Mouse (Mus musculus): ENCODE measurements at regions not wholly inside any gene's neighbourhood (a gene's known extent, or its start where the extent isn't known, plus 50 kb on each side); places are given as distances from the start of the nearest gene placed in this dataset.
A peak's percentile ranks its signal among the peaks of the same experiment; 100 is the strongest.

GRCm38 (mm10) chr7:37242476-37242875 lies 531.0 kb downstream of the Zfp536 start:
- in situ Hi-C loops (cut with MboI; ENCODE audit: low sequenced_read_pairs in 2 of 2, unreplicated experiment in 2 of 2): loop anchor here in 1 of 2 experiments (5.0 kb wide), 1 partner anchor 50 kb away; no protein-coding TSS in a partner anchor
- Histone ChIP-seq H3K4me3 (ENCODE audit: insufficient read depth in 1 of 2, low read depth in 1 of 2, low read length in 2 of 2, poor library complexity in 1 of 2, severe bottlenecking in 1 of 2) (no peak overlapping the region), H3K4me1 (ENCODE audit: control insufficient read depth in 2 of 2, insufficient read depth in 2 of 2, low read length in 2 of 2, poor library complexity in 1 of 2) (no peaks in the 10 kb centered on the region), H3K9me3 (ENCODE audit: control insufficient read depth, insufficient read depth, low read depth, low read length) (no peaks in the 10 kb centered on the region), H3K9ac (ENCODE audit: insufficient read depth, low read depth, low read length, poor library complexity, severe bottlenecking) (no peak overlapping the region), H3K36me3 (ENCODE audit: control insufficient read depth, insufficient read depth, low read length, poor library complexity, severe bottlenecking) (no peaks in the 10 kb centered on the region), H3K27ac (ENCODE audit: insufficient read depth, low read depth, low read length, poor library complexity, severe bottlenecking) (no peak overlapping the region)
- TF ChIP-seq ZC3H11A (IDR thresholded peaks at IDR 0.05; ENCODE audit: borderline replicate concordance, low read depth, low read length) (no peak), ZNF384 (IDR thresholded peaks at IDR 0.05; ENCODE audit: low read depth, low read length) (no peak), HCFC1 (IDR thresholded peaks at IDR 0.05; ENCODE audit: borderline replicate concordance, insufficient read depth, low read length) (no peak), CHD2 (IDR thresholded peaks at IDR 0.05; ENCODE audit: low read depth, low read length) (no peak), MAFK (IDR thresholded peaks at IDR 0.05; ENCODE audit: insufficient read depth, low read depth, low read length) (no peak)
- no peak for DNase-seq (ENCODE audit: low read depth, low spot score)

- DNase-seq (ENCODE audit: low read depth, low spot score): no peak
- in situ Hi-C loops (cut with MboI; ENCODE audit: low sequenced_read_pairs in 2 of 2, unreplicated experiment in 2 of 2): no loop called here
- Histone ChIP-seq H3K4me3 (ENCODE audit: insufficient read depth in 1 of 2, low read depth in 1 of 2, low read length in 2 of 2, poor library complexity in 1 of 2, severe bottlenecking in 1 of 2) (no peak overlapping the region), H3K9me3 (ENCODE audit: control insufficient read depth, insufficient read depth, low read depth, low read length) (no peaks in the 10 kb centered on the region), H3K36me3 (ENCODE audit: control insufficient read depth, insufficient read depth, low read length, poor library complexity, severe bottlenecking) (no peaks in the 10 kb centered on the region), H3K27ac (ENCODE audit: insufficient read depth, low read depth, low read length, poor library complexity, severe bottlenecking) (no peak overlapping the region), H3K4me1 (ENCODE audit: control insufficient read depth in 2 of 2, insufficient read depth in 2 of 2, low read length in 2 of 2, poor library complexity in 1 of 2) (no peaks in the 10 kb centered on the region), H3K9ac (ENCODE audit: insufficient read depth, low read depth, low read length, poor library complexity, severe bottlenecking) (no peak overlapping the region)
- no peak for TF ChIP-seq ZNF384 (IDR thresholded peaks at IDR 0.05; ENCODE audit: low read depth, low read length)
- no peak for TF ChIP-seq CHD2 (IDR thresholded peaks at IDR 0.05; ENCODE audit: low read depth, low read length)
- no peak for TF ChIP-seq ZC3H11A (IDR thresholded peaks at IDR 0.05; ENCODE audit: borderline replicate concordance, low read depth, low read length)
- TF ChIP-seq MAFK (IDR thresholded peaks at IDR 0.05; ENCODE audit: insufficient read depth, low read depth, low read length): no peak
- no peak for TF ChIP-seq HCFC1 (IDR thresholded peaks at IDR 0.05; ENCODE audit: borderline replicate concordance, insufficient read depth, low read length)
Observed at GRCm38 (mm10) chr7:37246156-37246555, 527.3 kb downstream of the Zfp536 start.

GRCm38 (mm10) chr7:37254431-37254830 lies 519.0 kb downstream of the Zfp536 start:
- no peaks in the 10 kb centered on the region for H3K4me1 ChIP-seq (ENCODE audit: control insufficient read depth in 2 of 2, insufficient read depth in 2 of 2, low read length in 2 of 2, poor library complexity in 1 of 2)
- H3K27ac ChIP-seq (ENCODE audit: insufficient read depth, low read depth, low read length, poor library complexity, severe bottlenecking): no peak overlapping the region
- no peak overlapping the region for H3K4me3 ChIP-seq (ENCODE audit: insufficient read depth in 1 of 2, low read depth in 1 of 2, low read length in 2 of 2, poor library complexity in 1 of 2, severe bottlenecking in 1 of 2)
- H3K9me3 ChIP-seq (ENCODE audit: control insufficient read depth, insufficient read depth, low read depth, low read length): no peaks in the 10 kb centered on the region
- H3K9ac ChIP-seq (ENCODE audit: insufficient read depth, low read depth, low read length, poor library complexity, severe bottlenecking): no peak overlapping the region
- in situ Hi-C loops (cut with MboI; ENCODE audit: low sequenced_read_pairs in 2 of 2, unreplicated experiment in 2 of 2): no loop called here
- DNase-seq (ENCODE audit: low read depth, low spot score): no peak
- TF ChIP-seq HCFC1 (IDR thresholded peaks at IDR 0.05; ENCODE audit: borderline replicate concordance, insufficient read depth, low read length) (no peak), MAFK (IDR thresholded peaks at IDR 0.05; ENCODE audit: insufficient read depth, low read depth, low read length) (no peak), CHD2 (IDR thresholded peaks at IDR 0.05; ENCODE audit: low read depth, low read length) (no peak), ZNF384 (IDR thresholded peaks at IDR 0.05; ENCODE audit: low read depth, low read length) (no peak), ZC3H11A (IDR thresholded peaks at IDR 0.05; ENCODE audit: borderline replicate concordance, low read depth, low read length) (no peak)
- no peaks in the 10 kb centered on the region for H3K36me3 ChIP-seq (ENCODE audit: control insufficient read depth, insufficient read depth, low read length, poor library complexity, severe bottlenecking)

- TF ChIP-seq ZNF384 (IDR thresholded peaks at IDR 0.05; ENCODE audit: low read depth, low read length) (no peak), ZC3H11A (IDR thresholded peaks at IDR 0.05; ENCODE audit: borderline replicate concordance, low read depth, low read length) (no peak), HCFC1 (IDR thresholded peaks at IDR 0.05; ENCODE audit: borderline replicate concordance, insufficient read depth, low read length) (no peak), CHD2 (IDR thresholded peaks at IDR 0.05; ENCODE audit: low read depth, low read length) (no peak), MAFK (IDR thresholded peaks at IDR 0.05; ENCODE audit: insufficient read depth, low read depth, low read length) (no peak)
- no peak for DNase-seq (ENCODE audit: low read depth, low spot score)
- no peak overlapping the region for H3K4me3 ChIP-seq (ENCODE audit: insufficient read depth in 1 of 2, low read depth in 1 of 2, low read length in 2 of 2, poor library complexity in 1 of 2, severe bottlenecking in 1 of 2)
- no peaks in the 10 kb centered on the region for H3K9me3 ChIP-seq (ENCODE audit: control insufficient read depth, insufficient read depth, low read depth, low read length)
- no peak overlapping the region for H3K9ac ChIP-seq (ENCODE audit: insufficient read depth, low read depth, low read length, poor library complexity, severe bottlenecking)
- no peak overlapping the region for H3K27ac ChIP-seq (ENCODE audit: insufficient read depth, low read depth, low read length, poor library complexity, severe bottlenecking)
- no peaks in the 10 kb centered on the region for H3K4me1 ChIP-seq (ENCODE audit: control insufficient read depth in 2 of 2, insufficient read depth in 2 of 2, low read length in 2 of 2, poor library complexity in 1 of 2)
- in situ Hi-C loops (cut with MboI; ENCODE audit: low sequenced_read_pairs in 2 of 2, unreplicated experiment in 2 of 2): no loop called here
- H3K36me3 ChIP-seq (ENCODE audit: control insufficient read depth, insufficient read depth, low read length, poor library complexity, severe bottlenecking): no peaks in the 10 kb centered on the region
Observed at GRCm38 (mm10) chr7:37255840-37256239, 517.6 kb downstream of the Zfp536 start.

DNA sequence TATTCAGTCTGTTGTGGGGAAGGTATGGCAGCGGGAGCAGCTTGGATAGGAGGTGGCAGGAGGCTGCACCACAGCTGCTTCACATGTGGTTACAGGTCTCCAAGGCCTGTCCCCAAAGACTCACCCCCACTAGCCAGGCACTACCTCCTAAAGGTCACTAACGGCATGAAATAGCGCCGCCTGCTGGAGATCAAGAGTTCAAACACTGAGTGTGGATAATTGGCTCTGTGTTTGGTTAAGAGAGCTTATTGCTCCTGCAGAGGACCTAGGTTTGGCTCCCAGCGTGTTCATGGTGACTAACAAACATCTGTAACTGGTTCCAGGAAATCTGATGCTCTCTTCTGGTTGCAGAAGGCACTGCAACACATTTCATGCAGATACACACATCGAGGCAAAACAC lies 514.1 kb downstream of the Zfp536 start:
- Histone ChIP-seq H3K9me3 (ENCODE audit: control insufficient read depth, insufficient read depth, low read depth, low read length) (no peaks in the 10 kb centered on the region), H3K36me3 (ENCODE audit: control insufficient read depth, insufficient read depth, low read length, poor library complexity, severe bottlenecking) (no peaks in the 10 kb centered on the region), H3K9ac (ENCODE audit: insufficient read depth, low read depth, low read length, poor library complexity, severe bottlenecking) (no peak overlapping the region), H3K4me3 (ENCODE audit: insufficient read depth in 1 of 2, low read depth in 1 of 2, low read length in 2 of 2, poor library complexity in 1 of 2, severe bottlenecking in 1 of 2) (no peak overlapping the region), H3K27ac (ENCODE audit: insufficient read depth, low read depth, low read length, poor library complexity, severe bottlenecking) (no peak overlapping the region), H3K4me1 (ENCODE audit: control insufficient read depth in 2 of 2, insufficient read depth in 2 of 2, low read length in 2 of 2, poor library complexity in 1 of 2) (no peaks in the 10 kb centered on the region)
- peak; percentile 58 for DNase-seq (ENCODE audit: low read depth, low spot score)
- in situ Hi-C loops (cut with MboI; ENCODE audit: low sequenced_read_pairs in 2 of 2, unreplicated experiment in 2 of 2): no loop called here
- TF ChIP-seq ZC3H11A (IDR thresholded peaks at IDR 0.05; ENCODE audit: borderline replicate concordance, low read depth, low read length) (peak; percentile 51), ZNF384 (IDR thresholded peaks at IDR 0.05; ENCODE audit: low read depth, low read length) (no peak), MAFK (IDR thresholded peaks at IDR 0.05; ENCODE audit: insufficient read depth, low read depth, low read length) (no peak), CHD2 (IDR thresholded peaks at IDR 0.05; ENCODE audit: low read depth, low read length) (no peak), HCFC1 (IDR thresholded peaks at IDR 0.05; ENCODE audit: borderline replicate concordance, insufficient read depth, low read length) (no peak)
